Mouse (Mus musculus) gastrocnemius, postnatal 25 days (tissue): Measurements from ENCODE around the gene Ebp. TPM values are rescaled to one million over a fixed set of nuclear protein-coding genes. Genes with fewer than 3 reads are reported as not detected.
A peak's percentile ranks its signal among the peaks of the same experiment; 100 is the strongest.

Experiments used
- DNase-seq: peaks from one replicate; pipeline ENCODE4 v3.0.0; 2022
- long read RNA-seq, 2 experiments: library from polyadenylated mRNA; stranded (forward); transcript quantifications; one replicate each; pipeline ENCODE4 v2.0.0; 2021
- total RNA-seq, 2 experiments: library from RNA; stranded (reverse); gene quantifications; 1 replicate in 1 of 2; 2 replicates in 1 of 2; pipeline ENCODE4 v1.2.3; 2021

The Ebp gene
- 10 to 100 TPM; 10.3 to 10.7 TPM for total RNA-seq
- long read RNA-seq, experiment 1, transcript Ebp-201 (5 exons, 1,743 nt), result major isoform, 10 of 10 reads
- long read RNA-seq, experiment 1, partial matches to known transcripts, result 0 of 10 reads
- long read RNA-seq, experiment 1, other reads (novel, unspliced or antisense), result 0 of 10 reads
- long read RNA-seq, experiment 2, transcript Ebp-201 (5 exons, 1,743 nt), result major isoform, 11 of 13 reads
- long read RNA-seq, experiment 2, partial matches to known transcripts, result 2 of 13 reads
- long read RNA-seq, experiment 2, other reads (novel, unspliced or antisense), result 0 of 13 reads

DNA sequence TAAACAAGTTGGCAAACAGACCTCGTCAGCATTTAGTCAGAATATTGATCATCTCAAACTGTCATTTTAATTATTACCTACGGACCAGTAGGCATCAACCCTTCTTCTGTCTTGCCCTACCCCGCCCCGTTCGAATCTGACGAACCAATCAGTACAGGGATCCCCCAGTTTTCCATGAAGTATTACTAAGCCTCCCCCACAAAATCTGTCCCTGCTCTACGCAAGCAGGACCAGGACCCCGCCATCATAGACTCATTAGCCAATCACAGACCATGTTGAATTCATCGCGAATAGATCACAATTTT is at the start of gene Ebp:
Ebp (minus strand) TSS at position 94 of the 305 bp plus-strand sequence.
- no peak for DNase-seq

DNA sequence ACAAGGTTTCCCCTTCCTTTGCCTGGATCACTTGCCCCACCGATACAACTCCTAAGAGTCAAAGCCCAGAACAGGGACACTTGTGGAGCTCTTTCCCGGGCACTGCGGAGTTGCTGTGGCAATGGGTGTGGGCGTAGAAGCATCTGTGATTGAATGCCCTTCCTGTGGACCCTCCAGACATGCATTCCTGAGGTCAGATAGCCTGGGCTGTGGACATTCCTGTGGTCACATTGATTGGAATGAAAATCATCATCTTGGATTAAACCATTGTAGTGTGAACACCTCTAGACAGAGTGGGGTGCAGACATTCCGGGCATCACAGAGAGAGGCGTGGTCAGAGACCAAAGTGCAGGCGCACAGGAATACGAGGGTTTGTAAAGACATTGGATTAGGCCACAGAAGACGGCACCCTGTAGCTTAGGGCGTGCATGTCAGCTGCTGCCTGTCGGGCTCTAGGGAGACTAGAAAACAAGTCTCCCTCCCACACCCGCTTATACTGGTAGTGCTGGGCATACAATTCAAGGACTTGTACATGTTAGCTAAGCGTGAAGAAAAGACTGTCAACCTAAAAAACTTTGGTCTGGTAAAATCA is 45.6 kb upstream of the Ebp start:
- no peak for DNase-seq

DNA sequence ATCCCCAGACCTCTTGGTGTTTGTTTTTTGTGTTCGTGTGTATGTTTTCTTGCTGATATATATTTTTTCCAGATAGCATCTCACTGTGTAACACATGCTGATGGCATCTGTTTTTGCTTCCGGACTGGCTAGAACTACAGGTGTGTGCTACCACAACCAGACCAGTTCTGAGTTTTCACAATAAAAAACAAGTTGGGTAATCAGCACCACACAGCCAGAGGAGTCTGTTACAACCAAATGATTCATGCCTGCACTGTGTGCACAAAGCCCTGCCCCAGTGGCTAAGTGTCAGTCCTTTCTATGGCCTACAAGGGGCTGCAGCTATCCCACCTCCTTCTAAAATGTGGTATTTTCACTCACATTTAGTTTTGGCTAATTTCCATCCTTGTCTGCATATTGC is 43.4 kb upstream of the Ebp start:
- no peak for DNase-seq

DNA sequence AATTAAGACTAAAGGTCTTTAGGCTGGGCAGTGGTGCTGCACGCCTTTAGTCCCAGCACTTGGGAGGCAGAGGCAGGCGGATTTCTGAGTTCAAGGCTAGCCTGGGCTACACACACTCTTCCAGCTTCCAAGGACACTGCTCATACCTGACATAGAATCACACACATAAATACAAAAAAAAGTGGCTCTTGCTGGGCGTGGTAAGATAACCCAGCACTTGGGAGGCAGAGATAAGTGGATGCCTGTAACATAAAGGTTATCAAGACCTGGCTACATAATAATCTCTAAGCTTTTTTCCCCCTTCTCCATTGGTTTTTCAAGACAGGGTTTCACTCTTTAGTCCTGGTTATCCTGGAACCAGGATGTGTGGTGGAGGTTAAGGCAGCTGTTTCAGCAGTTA is 40.3 kb upstream of the Ebp start:
- no peak for DNase-seq

DNA sequence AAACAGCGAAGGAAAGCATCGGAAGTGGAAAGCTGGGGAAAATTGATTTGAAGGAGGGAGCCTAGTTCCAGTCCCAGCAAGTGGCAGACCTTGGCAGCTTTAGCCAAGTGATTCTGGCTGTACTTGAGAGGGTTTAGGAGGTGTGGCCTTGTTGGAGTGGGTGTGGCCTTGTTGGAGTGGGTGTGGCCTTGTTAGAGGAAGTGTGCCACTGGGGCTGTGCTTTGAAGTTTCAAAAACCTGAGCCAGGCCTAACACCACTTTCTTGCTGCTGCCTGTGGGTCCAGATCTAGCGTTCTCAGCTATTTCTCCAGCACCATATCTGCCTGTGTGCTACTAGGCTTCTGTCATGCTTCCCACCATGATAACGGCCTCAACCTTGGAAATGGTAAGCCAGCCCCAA is 37.0 kb upstream of the Ebp start:
- no peak for DNase-seq

DNA sequence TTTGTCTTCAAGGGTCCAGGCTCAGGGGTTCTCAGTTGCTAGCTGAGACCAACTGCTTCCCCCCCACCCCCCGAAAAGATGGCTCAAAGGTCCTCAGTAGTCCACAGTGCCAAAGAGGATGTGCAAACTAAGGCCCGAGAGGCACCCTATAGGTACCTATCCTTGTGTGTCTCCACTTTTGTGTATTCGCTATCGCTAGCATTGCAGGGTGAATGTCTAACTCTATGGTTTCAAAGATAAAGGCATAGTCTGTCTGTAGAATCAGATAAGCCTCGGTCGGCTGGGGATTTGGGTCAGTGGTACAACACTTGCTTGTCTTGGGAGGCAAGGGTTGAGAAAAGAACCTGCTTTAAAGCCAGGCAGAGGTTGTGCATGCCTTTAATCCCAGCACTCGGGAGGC is 30.2 kb upstream of the Ebp start:
- no peak for DNase-seq

DNA sequence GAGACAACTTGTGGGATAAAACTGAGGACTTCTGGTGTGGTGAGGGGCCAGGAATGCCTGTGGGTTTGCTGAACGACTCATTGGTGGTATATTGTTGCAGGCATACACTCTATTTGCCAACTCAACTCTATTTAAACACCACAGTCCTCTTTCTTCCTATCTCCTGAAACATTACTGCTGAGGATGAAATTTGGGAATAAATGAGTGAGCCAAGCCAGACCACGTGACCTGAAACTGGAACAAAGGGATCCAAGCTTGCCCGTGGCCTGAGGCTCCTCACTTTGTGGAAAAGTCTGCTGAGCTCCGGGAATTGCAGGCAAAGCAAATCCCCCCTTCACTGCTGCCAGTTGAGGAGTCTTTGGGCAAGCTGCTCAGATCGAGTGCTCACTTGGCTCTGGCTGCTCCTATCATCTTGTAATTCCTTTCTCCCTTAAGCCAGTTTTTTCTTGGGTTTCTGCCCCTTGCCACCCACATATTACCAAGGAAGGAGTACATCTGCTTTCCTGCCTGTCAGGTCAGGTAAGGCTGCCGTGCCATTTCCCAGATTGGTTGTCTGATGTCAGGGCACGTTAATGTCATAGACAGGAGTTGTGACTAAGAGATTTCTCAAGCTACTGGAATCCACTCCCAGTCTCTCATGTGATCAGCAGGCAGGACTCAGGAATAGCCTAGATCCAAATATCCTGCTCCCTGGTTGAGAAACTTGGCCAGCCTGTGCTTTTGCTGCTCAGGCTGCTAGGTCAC is 29.5 kb upstream of the Ebp start:
- DNase-seq, result no peak

DNA sequence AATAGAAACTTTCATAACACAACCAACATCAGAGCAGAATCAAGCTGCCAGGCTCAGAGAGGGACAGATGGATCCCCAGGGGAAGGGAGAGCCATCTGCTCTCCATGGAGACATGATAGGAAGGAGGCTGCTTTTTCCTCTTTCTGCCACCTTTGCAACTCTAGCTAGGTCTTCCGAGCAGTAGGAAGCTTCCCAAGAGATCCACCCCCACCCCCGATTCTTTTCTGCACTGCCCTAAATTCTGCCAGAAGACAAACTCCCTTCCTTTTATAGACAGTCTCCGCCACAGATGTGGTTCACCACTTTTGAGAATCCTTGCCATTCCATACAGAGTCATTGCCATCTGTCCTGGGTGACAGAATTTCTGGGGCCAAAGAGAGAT is 29.0 kb upstream of the Ebp start:
- DNase-seq, result no peak

DNA sequence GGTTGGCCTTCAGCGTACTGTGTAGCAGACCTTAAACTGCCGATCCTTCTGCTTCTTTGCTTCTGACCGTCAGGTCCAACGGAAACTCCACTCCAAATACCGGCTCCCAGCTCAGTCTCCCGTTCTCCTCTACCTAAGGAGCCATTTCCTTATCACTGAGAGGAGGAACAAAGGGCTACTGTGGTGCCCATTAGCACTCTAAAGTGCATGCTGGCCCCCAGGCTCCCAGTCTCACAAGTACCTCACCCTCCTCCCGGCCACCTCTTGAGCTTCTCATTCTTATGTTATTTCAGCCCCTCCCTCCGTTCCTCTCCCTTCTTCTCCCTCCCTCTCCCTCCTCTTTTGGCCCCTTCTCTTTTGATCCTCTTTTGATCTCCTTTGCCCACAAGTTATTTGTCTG is 26.3 kb upstream of the Ebp start:
- DNase-seq, result no peak

DNA sequence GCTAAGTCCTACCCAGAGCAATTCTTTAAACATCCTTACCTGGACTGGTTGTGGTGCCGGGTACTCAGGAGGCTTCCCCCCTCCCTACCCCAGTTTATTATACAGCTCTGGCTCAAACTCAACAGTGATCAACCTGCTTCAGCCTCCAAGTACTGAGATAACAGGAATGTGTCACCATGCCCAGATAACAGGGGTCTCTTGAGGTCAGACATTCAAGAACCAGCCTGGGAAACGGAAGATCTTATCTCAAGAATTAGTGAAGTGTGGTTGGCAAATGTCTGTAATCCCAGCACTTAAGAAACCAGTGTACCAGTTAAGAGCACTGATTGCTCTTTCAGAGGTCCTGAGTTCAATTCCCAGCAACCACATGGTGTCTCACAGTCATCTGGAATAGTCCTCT is 24.8 kb upstream of the Ebp start:
- DNase-seq, result no peak

DNA sequence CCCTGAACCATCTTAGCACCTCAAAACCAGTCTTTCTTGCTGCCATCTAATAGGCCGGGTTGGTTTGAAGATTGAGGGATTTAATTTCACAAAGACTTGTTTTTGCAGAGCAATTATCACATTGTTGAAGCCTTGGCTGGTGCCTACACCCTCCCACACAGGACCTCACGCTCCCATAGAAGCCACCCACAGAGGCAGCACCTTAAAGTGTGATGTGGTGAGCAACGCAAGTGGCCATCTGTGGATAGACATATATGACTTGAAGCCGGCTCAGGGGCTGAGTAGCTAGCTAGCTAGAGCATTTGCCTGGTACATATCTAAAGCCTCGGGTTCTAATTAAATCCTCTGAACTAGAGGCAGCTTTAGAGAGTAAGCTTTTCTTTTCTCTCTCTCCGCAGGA is 24.1 kb upstream of the Ebp start:
- no peak for DNase-seq

DNA sequence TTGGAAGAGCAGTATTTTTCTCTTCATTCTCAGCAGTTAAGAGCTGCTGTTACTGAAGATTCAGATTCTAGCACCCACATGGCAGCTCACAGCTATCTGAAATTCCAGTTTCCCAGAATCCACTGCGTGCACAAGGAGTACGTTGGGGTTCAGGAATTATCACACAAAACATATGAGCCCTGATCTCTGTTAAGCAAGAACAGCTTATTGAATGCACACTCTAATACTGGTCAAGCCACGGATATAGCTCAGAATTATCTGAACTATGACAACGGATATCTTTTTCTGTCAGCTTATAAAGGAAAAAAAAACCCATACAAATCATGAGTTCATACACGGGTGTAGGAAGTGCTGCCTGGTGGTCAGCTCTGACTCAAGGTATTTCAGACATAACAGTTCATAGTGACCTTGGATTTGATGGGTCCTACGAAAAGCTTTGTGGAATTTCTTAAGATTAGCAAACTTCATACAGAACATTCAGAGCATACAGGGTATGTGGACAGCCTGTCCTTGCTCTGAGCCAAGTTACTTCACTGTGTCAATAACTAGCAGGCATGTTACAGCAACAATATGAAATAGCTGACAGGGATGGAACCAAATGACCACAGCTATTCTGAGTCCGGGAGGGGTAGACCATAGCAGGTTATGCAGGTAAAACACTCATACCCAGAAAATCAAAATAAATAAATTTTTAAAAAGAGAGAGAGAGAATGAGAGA is 18.3 kb upstream of the Ebp start:
- no peak for DNase-seq

DNA sequence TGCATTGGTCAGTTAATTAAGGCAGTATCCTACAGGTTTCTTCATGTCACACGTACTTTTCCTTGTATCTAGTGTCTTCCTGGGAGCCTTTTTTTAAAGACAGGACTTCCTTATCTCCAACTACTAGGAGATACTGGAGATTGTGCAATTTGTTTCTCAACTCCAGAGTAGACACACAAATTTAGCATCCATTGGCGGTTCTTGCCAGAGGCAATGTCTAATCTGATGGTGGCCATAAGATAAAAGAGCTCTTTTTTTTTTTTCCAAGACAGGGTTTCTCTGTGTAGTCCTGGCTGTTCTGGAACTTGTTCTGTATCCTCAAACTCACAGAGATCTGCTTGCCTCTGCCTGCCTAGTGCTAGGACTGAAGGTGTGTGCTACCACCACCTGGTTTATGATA is 16.4 kb upstream of the Ebp start:
- no peak for DNase-seq

DNA sequence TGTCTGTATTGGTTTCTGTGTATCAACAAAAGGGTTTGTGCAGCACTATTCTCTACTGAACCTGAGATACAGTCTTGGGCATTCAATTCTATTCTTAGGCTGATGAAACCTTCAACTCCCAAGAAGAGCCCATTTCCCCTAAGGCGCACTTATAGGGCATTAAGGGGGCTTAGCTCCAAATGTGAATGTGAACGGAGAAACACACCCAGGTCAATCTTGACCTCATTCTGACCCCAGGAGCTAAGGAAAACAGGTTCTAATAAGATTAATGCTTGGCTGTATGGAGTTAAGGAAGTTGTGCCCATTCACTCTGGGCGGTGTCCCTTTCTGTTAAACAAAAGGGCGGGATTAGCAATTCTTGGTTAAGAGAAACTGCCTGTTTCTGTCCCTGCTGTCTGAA is 13.9 kb upstream of the Ebp start:
- DNase-seq, result no peak

DNA sequence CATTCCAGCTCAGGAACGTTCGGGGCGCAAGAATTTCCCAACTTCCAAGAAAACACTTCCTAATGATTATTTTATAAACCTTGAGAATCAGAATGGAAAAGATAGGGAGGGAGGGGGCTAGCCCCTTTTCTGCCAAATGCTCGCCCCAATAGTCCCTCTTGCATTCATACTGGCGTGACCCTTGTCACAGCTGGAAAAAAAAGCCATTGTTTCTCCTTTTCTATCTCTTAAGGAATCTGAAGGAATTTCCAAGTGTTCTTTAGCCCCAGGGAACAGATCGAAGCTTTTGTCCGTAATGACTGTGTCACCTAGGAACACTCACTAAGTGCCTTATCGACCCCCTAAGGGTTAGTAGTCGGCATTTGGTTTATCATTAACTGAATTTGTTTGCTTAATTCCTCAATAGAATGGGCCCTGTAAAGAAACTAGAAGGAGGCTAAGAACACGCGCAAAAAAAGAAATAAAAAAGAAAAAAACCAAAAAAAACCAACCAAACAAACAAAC is 13.4 kb upstream of the Ebp start:
- DNase-seq, result no peak

DNA sequence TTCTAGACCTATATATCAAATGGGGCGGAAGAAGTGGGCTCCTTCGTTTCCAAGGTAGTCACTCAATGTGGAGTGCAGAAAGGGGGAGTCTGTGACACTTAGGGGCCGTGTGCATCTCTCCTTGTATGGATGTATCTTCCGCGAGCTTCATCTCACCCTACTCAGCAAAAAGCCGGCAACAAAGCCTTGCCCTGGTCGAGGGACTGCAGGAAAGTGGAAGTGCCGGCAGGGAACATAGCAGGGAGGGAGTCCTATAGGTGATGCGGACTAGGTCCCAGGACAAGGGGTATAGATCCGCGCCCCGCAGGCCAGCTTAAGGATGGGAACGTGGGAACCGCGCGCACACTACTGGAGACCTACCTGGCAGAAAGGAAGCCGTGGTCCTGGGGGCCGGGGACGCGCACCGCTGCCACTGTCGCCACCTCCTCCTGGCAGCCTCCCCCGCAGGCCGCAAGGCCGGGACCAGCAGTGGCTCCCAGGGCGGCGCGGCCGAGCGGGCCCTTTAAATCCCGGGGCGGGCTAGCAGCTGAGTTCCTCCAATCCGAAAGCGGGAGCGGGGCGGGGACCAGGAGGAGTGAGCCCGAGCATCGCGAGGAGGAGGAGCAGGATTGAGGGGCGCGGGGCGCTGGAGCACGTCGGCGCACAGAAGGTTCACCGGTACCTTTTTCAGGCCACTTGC is 12.8 kb upstream of the Ebp start, which contains the start of gene Porcn:
Porcn (minus strand) TSS at position 511 of the 679 bp plus-strand sequence.
- DNase-seq, result peak; percentile 80

DNA sequence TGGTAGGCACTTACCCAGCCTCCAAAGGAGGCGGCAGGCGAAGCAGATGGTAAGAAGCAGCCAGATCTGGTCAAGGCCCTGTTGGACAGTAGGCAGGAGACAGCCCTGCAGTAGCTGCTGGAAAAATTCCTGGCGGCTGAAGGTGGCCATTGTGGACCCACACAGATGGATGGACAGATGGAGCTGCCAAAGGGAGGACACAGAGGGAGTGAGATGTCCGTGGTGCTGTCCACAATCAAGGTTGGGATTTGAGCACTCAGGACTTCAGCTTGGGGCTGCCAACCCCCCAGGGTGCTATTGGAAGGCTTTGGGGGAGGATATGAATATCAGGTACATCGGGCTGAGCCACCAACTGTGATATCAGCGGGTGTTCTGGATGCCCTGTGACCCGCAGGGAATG is 12.2 kb upstream of the Ebp start:
- no peak for DNase-seq

DNA sequence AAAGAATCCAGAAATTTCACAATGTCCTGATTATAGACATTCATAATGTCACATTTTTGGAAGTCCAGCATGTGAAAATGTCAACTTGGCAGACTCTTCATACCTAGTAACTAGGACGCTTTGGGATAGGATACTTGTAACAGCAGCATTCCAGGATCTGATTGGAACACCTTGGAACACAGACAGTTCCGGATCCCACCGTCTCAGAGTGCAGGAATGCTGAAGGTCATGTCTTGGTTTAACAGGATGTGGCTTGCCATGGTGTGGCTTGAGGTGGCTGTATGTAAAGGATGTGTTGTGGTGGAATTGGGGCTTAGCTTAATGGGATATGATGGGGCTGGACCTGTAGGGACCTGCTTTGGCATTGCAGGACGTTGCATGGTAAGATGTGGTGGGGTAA is 11.8 kb upstream of the Ebp start:
- DNase-seq, result no peak

DNA sequence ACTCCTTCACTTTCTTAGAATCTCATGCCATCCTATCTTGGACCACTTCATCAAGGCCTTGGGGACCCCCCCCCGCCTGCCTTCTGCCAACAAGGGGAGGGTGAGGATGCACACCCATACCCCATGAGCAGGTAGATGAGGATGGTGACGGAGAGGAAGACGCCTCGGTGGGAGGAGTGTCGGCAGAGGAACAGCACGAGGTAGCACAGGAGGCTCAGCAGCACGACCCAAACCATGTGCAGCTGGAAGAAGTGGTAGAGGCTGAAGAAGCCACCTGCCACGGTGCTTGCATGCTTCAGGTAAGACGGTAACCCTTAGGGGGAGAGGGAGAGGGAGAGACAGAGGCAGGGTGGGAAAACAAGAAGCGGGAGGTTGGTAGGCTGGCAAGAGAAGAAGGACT is 10.8 kb upstream of the Ebp start:
- DNase-seq, result no peak

DNA sequence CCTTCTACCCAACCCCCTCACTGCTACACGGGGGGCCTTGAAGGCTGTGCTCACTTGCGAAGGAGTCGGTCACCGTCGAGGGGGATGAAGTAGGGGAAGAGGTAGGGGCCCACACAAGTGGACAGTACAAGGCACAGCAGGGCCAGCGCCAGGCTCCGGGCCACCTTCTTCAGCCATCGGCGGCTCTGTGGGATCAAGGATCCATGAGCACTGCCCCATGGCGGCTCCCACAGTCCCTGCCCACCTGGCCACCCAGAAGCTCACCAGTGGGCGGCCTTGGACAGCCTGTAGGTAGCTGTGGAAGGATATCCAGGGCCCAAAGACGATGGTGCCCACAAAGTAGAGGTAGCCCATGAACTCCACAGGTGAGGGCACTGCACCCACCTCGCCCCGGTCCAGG is 9.8 kb upstream of the Ebp start:
- DNase-seq, result no peak

DNA sequence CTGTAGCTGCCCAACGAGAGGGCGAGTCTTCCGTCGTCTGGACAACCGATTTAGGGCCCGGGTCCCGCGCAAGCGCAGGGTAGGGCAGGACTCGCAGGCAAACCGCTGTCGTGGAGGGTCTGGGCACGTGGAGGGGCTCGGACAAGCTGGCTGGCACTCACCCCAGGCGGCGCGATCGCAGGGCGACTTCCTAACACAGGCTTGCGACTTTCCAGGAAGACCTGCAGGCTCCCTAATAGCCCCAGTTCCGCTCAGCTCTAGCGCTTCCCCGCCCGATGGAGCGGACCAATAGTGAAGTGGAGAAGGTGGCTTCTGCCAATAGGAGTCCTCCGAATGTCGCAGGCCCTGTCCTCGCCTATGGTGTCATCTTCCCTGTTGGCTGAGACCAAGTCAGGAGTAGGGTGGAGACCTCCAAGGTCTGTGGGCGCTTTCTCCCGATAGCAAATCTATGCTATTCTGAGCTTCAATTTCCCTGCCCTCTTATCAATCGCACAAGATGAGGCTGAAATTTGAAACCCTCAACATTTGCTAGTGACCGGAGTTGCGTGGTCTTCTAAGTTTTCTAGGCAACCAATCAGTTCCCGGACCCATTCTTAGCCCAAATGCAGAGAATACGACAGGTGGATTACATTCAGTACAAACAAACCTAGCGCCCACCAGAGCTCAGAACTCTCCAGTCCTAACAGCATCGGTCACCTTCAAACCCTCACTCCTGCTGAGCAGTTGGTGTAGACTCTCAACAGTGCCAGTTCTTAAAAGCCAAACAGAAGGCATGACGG is 483 bp downstream of the Ebp start:
- DNase-seq, result peak; percentile 81
